Mouse (Mus musculus): ENCODE results near the gene Crym.

- TF ChIP-seq CTCF (IDR thresholded peaks at IDR 0.05; ENCODE audit: borderline replicate concordance, extremely low read depth, insufficient read depth, insufficient read length), result no peak
- TF ChIP-seq POLR2A (IDR thresholded peaks at IDR 0.05; ENCODE audit: borderline replicate concordance, extremely low read depth, insufficient read depth, insufficient read length, poor library complexity, severe bottlenecking), result no peak
Observed at GRCm38 (mm10) chr7:120188946-120189345, 13.0 kb downstream of the Crym start.
